Mouse (Mus musculus): ENCODE measurements around the gene Dnajc11.
A peak's percentile ranks its signal among the peaks of the same experiment; 100 is the strongest.

Dnajc11 gene

GRCm38 (mm10) chr4:151934215-151934572 lies 703 bp downstream of the Dnajc11 start:
- DNase-seq: peak; percentile 23

GRCm38 (mm10) chr4:151937441-151937840 lies 4.0 kb downstream of the Dnajc11 start:
- peak; percentile 71 for DNase-seq

- no peak for DNase-seq
Observed at GRCm38 (mm10) chr4:151938089-151938488, 4.6 kb downstream of the Dnajc11 start.

- DNase-seq: no peak
Observed at GRCm38 (mm10) chr4:151946211-151946610, 12.7 kb downstream of the Dnajc11 start.

- DNase-seq: no peak
Observed at GRCm38 (mm10) chr4:151948497-151949471, 15.3 kb downstream of the Dnajc11 start.

- no peak for DNase-seq
Observed at GRCm38 (mm10) chr4:151953209-151953608, 19.7 kb downstream of the Dnajc11 start.

- DNase-seq: no peak
Observed at GRCm38 (mm10) chr4:151955791-151956190, 22.3 kb downstream of the Dnajc11 start.

GRCm38 (mm10) chr4:151957584-151958315 lies 24.3 kb downstream of the Dnajc11 start:
- no peak for DNase-seq

GRCm38 (mm10) chr4:151959849-151960512 lies 26.5 kb downstream of the Dnajc11 start:
- DNase-seq: no peak

GRCm38 (mm10) chr4:151960513-151960854 lies 27.0 kb downstream of the Dnajc11 start:
- no peak for DNase-seq

GRCm38 (mm10) chr4:151962817-151963216 lies 29.3 kb downstream of the Dnajc11 start:
- no peak for DNase-seq

GRCm38 (mm10) chr4:151968204-151968921 lies 34.9 kb downstream of the Dnajc11 start:
- no peak for DNase-seq

- DNase-seq: peak; percentile 40
Observed at GRCm38 (mm10) chr4:151972221-151972967, 38.9 kb downstream of the Dnajc11 start.

- peak; percentile 63 for DNase-seq
Observed at GRCm38 (mm10) chr4:151975441-151975840, 42.0 kb downstream of the Dnajc11 start.

GRCm38 (mm10) chr4:151977748-151978147 lies 44.3 kb downstream of the Dnajc11 start:
- DNase-seq: peak; percentile 92

GRCm38 (mm10) chr4:151980699-151981098 lies 47.2 kb downstream of the Dnajc11 start:
- DNase-seq: no peak

GRCm38 (mm10) chr4:151981363-151981762 lies 47.9 kb downstream of the Dnajc11 start:
- DNase-seq: peak; percentile 87

GRCm38 (mm10) chr4:151983043-151983442 lies 49.6 kb downstream of the Dnajc11 start:
- no peak for DNase-seq

GRCm38 (mm10) chr4:151983560-151983959 lies 50.1 kb downstream of the Dnajc11 start:
- peak; percentile 62 for DNase-seq

- peak; percentile 39 for DNase-seq
Observed at GRCm38 (mm10) chr4:151985886-151986285, 52.4 kb downstream of the Dnajc11 start.

GRCm38 (mm10) chr4:151986650-151987049 lies 53.2 kb downstream of the Dnajc11 start:
- DNase-seq: no peak

GRCm38 (mm10) chr4:151988014-151988341 lies 54.5 kb downstream of the Dnajc11 start:
- no peak for DNase-seq
